Mouse (Mus musculus): Measurements from ENCODE around the gene Pcsk2.

DNA sequence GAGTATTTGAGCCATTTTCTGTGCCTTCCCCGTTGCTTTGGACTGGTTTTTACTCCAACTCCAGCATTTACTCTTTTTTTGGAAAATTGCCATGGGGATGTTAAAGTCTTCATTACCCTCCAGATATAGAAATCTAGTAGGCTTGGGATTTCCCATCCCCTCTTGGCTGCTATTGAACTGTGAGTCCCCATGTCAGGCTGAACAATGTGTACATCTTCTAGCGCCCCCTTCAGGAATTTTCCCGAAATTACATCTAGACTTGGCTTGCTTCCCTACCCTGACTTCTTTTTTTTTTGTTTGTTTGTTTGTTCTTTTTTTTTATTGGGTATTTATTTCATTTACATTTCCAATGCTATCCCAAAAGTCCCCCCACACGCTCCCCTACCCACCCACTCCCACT lies 163.3 kb downstream of the Pcsk2 start:
- no peak for TF ChIP-seq POLR2A (IDR thresholded peaks at IDR 0.05; ENCODE audit: borderline replicate concordance, extremely low read depth, low read depth, low read length)
- TF ChIP-seq CTCF (IDR thresholded peaks at IDR 0.05; ENCODE audit: insufficient read depth, low read length), result no peak

Measured in lung, adult 2 months (tissue).